Mouse (Mus musculus): Measurements from ENCODE around the gene Pilra. TPM values are rescaled to one million over a fixed set of nuclear protein-coding genes. Genes with fewer than 3 reads are reported as not detected.

The Pilra gene
- polyA plus RNA-seq, 2 experiments: 1.5 to 2.2 TPM

- no peak overlapping the region for H3K27ac ChIP-seq
- ATAC-seq (ENCODE audit: insufficient read depth) (no peak), DNase-seq (ENCODE audit: low read depth in 3 of 3, low spot score in 3 of 3) (no peak)
- H3K36me3 ChIP-seq (replicated peaks; ENCODE audit: control insufficient read depth, insufficient read depth, low read depth): no peaks in the 10 kb centered on the region
- no peaks in the 10 kb centered on the region for H3K27me3 ChIP-seq (ENCODE audit: control insufficient read depth, insufficient read depth, low read length)
- H3K9me3 ChIP-seq (ENCODE audit: control insufficient read depth, low read length): no peaks in the 10 kb centered on the region
- no peak for TF ChIP-seq EP300 (IDR thresholded peaks at IDR 0.05; ENCODE audit: low read depth)
- no peak for TF ChIP-seq CTCF (IDR thresholded peaks at IDR 0.05; ENCODE audit: low read depth)
- no peak overlapping the region for H3K4me3 ChIP-seq (ENCODE audit: insufficient read depth in 1 of 2, low read depth in 2 of 2, low read length in 2 of 2)
- H3K4me1 ChIP-seq (replicated peaks; ENCODE audit: control insufficient read depth in 2 of 2, insufficient read depth in 2 of 2, low read length in 1 of 2): no peaks in the 10 kb centered on the region
- no peak overlapping the region for H3K9ac ChIP-seq (replicated peaks)
- 37% methylated on average over 3 of the region's 3 CpGs for WGBS (ENCODE audit: insufficient replicate concordance)
- no peak overlapping the region for H3K4me2 ChIP-seq (ENCODE audit: low read depth)
Measured at GRCm38 (mm10) chr5:137800917-137801316, 35.2 kb downstream of the Pilra start.

- no peak for DNase-seq (ENCODE audit: low read depth in 3 of 3, low spot score in 3 of 3)
- WGBS (ENCODE audit: insufficient replicate concordance): 52% methylated on average over 3 of the region's 3 CpGs
- no peak for ATAC-seq (ENCODE audit: insufficient read depth)
- no peak overlapping the region for H3K27ac ChIP-seq
- H3K9ac ChIP-seq (replicated peaks): no peak overlapping the region
- no peaks in the 10 kb centered on the region for H3K4me1 ChIP-seq (replicated peaks; ENCODE audit: control insufficient read depth in 2 of 2, insufficient read depth in 2 of 2, low read length in 1 of 2)
- no peak overlapping the region for H3K4me2 ChIP-seq (ENCODE audit: low read depth)
- no peaks in the 10 kb centered on the region for H3K27me3 ChIP-seq (ENCODE audit: control insufficient read depth, insufficient read depth, low read length)
- H3K9me3 ChIP-seq (ENCODE audit: control insufficient read depth, low read length): no peaks in the 10 kb centered on the region
- no peaks in the 10 kb centered on the region for H3K36me3 ChIP-seq (replicated peaks; ENCODE audit: control insufficient read depth, insufficient read depth, low read depth)
- no peak overlapping the region for H3K4me3 ChIP-seq (ENCODE audit: insufficient read depth in 1 of 2, low read depth in 2 of 2, low read length in 2 of 2)
- TF ChIP-seq CTCF (IDR thresholded peaks at IDR 0.05; ENCODE audit: low read depth) (no peak), EP300 (IDR thresholded peaks at IDR 0.05; ENCODE audit: low read depth) (no peak)
Measured at GRCm38 (mm10) chr5:137796606-137797005, 39.5 kb downstream of the Pilra start.

- H3K27ac ChIP-seq: no peak overlapping the region
- H3K36me3 ChIP-seq (replicated peaks; ENCODE audit: control insufficient read depth, insufficient read depth, low read depth): no peaks in the 10 kb centered on the region
- ATAC-seq (ENCODE audit: insufficient read depth) (no peak), DNase-seq (ENCODE audit: low read depth in 3 of 3, low spot score in 3 of 3) (no peak)
- no peak overlapping the region for H3K9ac ChIP-seq (replicated peaks)
- TF ChIP-seq EP300 (IDR thresholded peaks at IDR 0.05; ENCODE audit: low read depth): no peak
- peak; percentile 25; the same call in 1 of the 2 replicates for TF ChIP-seq CTCF (IDR thresholded peaks at IDR 0.05; ENCODE audit: low read depth)
- H3K9me3 ChIP-seq (ENCODE audit: control insufficient read depth, low read length): peaks cover 2% of the 10 kb centered on the region; the same call in 1 of the 2 replicates
- peaks cover 4 to 5% of the 10 kb centered on the region in 2 experiments for H3K4me1 ChIP-seq (replicated peaks; ENCODE audit: control insufficient read depth in 2 of 2, insufficient read depth in 2 of 2, low read length in 1 of 2)
- H3K27me3 ChIP-seq (ENCODE audit: control insufficient read depth, insufficient read depth, low read length): no peaks in the 10 kb centered on the region
- no peak overlapping the region for H3K4me3 ChIP-seq (ENCODE audit: insufficient read depth in 1 of 2, low read depth in 2 of 2, low read length in 2 of 2)
- H3K4me2 ChIP-seq (ENCODE audit: low read depth): no peak overlapping the region
Measured at GRCm38 (mm10) chr5:137791553-137791952, 44.5 kb downstream of the Pilra start.

GRCm38 (mm10) chr5:137788946-137789531 lies 47.0 kb downstream of the Pilra start:
- H3K4me2 ChIP-seq (ENCODE audit: low read depth): no peak overlapping the region
- H3K9ac ChIP-seq (replicated peaks): no peak overlapping the region
- H3K36me3 ChIP-seq (replicated peaks; ENCODE audit: control insufficient read depth, insufficient read depth, low read depth): peaks cover 5% of the 10 kb centered on the region; the same call in 1 of the 2 replicates
- ATAC-seq (ENCODE audit: insufficient read depth) (no peak), DNase-seq (ENCODE audit: low read depth in 3 of 3, low spot score in 3 of 3) (no peak)
- H3K4me1 ChIP-seq (replicated peaks; ENCODE audit: control insufficient read depth in 2 of 2, insufficient read depth in 2 of 2, low read length in 1 of 2): peaks cover 8 to 15% of the 10 kb centered on the region in 2 experiments
- no peak for TF ChIP-seq CTCF (IDR thresholded peaks at IDR 0.05; ENCODE audit: low read depth)
- TF ChIP-seq EP300 (IDR thresholded peaks at IDR 0.05; ENCODE audit: low read depth): no peak
- 84% methylated on average over 2 of the region's 2 CpGs for WGBS (ENCODE audit: insufficient replicate concordance)
- no peak overlapping the region for H3K27ac ChIP-seq
- no peak overlapping the region for H3K4me3 ChIP-seq (ENCODE audit: insufficient read depth in 1 of 2, low read depth in 2 of 2, low read length in 2 of 2)
- H3K9me3 ChIP-seq (ENCODE audit: control insufficient read depth, low read length): peaks cover 2% of the 10 kb centered on the region; the same call in 1 of the 2 replicates
- no peaks in the 10 kb centered on the region for H3K27me3 ChIP-seq (ENCODE audit: control insufficient read depth, insufficient read depth, low read length)

- DNase-seq (ENCODE audit: low read depth in 3 of 3, low spot score in 3 of 3) (no peak), ATAC-seq (ENCODE audit: insufficient read depth) (no peak)
- Histone ChIP-seq H3K9ac (replicated peaks) (no peak overlapping the region), H3K9me3 (ENCODE audit: control insufficient read depth, low read length) (peaks cover 2% of the 10 kb centered on the region; the same call in 1 of the 2 replicates), H3K27ac (no peak overlapping the region), H3K4me3 (ENCODE audit: insufficient read depth in 1 of 2, low read depth in 2 of 2, low read length in 2 of 2) (no peak overlapping the region), H3K4me2 (ENCODE audit: low read depth) (peak overlapping the region; percentile 84), H3K36me3 (replicated peaks; ENCODE audit: control insufficient read depth, insufficient read depth, low read depth) (peaks cover 10% of the 10 kb centered on the region), H3K4me1 (replicated peaks; ENCODE audit: control insufficient read depth in 2 of 2, insufficient read depth in 2 of 2, low read length in 1 of 2) (peaks cover 8 to 21% of the 10 kb centered on the region in 2 experiments), H3K27me3 (ENCODE audit: control insufficient read depth, insufficient read depth, low read length) (no peaks in the 10 kb centered on the region)
- 68% methylated on average over 24 of the region's 24 CpGs for WGBS (ENCODE audit: insufficient replicate concordance)
- TF ChIP-seq CTCF (IDR thresholded peaks at IDR 0.05; ENCODE audit: low read depth) (no peak), EP300 (IDR thresholded peaks at IDR 0.05; ENCODE audit: low read depth) (no peak)
Measured at GRCm38 (mm10) chr5:137788171-137788570, 47.9 kb downstream of the Pilra start.
